ENCODE assay signal across 24 mouse cellular contexts in genomic region chr8:47090021-47090420, GRCm38 (mm10).
"Had no signal": no experiment of that assay in that cellular context is flagged by ENCODE, and none has a peak within 500 bp of the region (broad histone marks: within the 10 kb centered on the region; RNA-seq: fewer than 3 reads in every experiment).

No protein-coding gene starts in this region.

- ATAC-seq: hindbrain, embryonic 16.5 days; intestine, embryonic 15.5 days; liver, embryonic 12.5 days; midbrain, embryonic 13.5 days had no signal

- DNase-seq: kidney, adult 18-20 months; kidney, adult 9 months; kidney, postnatal 25 days; layer of hippocampus, adult 9-11 months; liver; lung, adult 18-20 months; lung, postnatal 14 days; right cerebral cortex, adult 18-20 months; right cerebral cortex, postnatal 14 days; right cerebral cortex, postnatal 4 days; thymus, adult 2 months; thymus, postnatal 14 days; thymus, postnatal 4 days had no signal

- H3K36me3 ChIP-seq: intestine, embryonic 15.5 days; limb, embryonic 10.5 days; limb, embryonic 13.5 days; liver, embryonic 12.5 days; liver, embryonic 15.5 days; midbrain, embryonic 10.5 days; midbrain, embryonic 13.5 days had no signal

- H3K4me3 ChIP-seq: intestine, embryonic 15.5 days; layer of hippocampus, adult 2 months; limb, embryonic 10.5 days; limb, embryonic 13.5 days; liver, embryonic 12.5 days; liver, embryonic 15.5 days; midbrain, embryonic 10.5 days; midbrain, embryonic 13.5 days had no signal

- H3K27ac ChIP-seq: intestine, embryonic 15.5 days; layer of hippocampus, adult 2 months; limb, embryonic 10.5 days; limb, embryonic 13.5 days; liver, embryonic 12.5 days; liver, embryonic 15.5 days; macrophage; midbrain, embryonic 10.5 days; midbrain, embryonic 13.5 days; stomach, postnatal 0 days had no signal

- H3K4me2 ChIP-seq: intestine, embryonic 15.5 days; limb, embryonic 13.5 days; liver, embryonic 12.5 days; liver, embryonic 15.5 days; midbrain, embryonic 13.5 days had no signal

- H3K9ac ChIP-seq: intestine, embryonic 15.5 days; limb, embryonic 13.5 days; liver, embryonic 12.5 days; liver, embryonic 15.5 days; midbrain, embryonic 13.5 days had no signal

- H3K27me3 ChIP-seq: intestine, embryonic 15.5 days; limb, embryonic 13.5 days; liver, embryonic 12.5 days; liver, embryonic 15.5 days; midbrain, embryonic 13.5 days had no signal

- H3K4me1 ChIP-seq: intestine, embryonic 15.5 days; limb, embryonic 10.5 days; limb, embryonic 13.5 days; liver, embryonic 12.5 days; liver, embryonic 15.5 days; midbrain, embryonic 13.5 days had no signal

- H3K9me3 ChIP-seq: intestine, embryonic 15.5 days; limb, embryonic 10.5 days; limb, embryonic 13.5 days; liver, embryonic 12.5 days; liver, embryonic 15.5 days; midbrain, embryonic 10.5 days; midbrain, embryonic 13.5 days had no signal
